Mouse (Mus musculus) urinary bladder, postnatal 4 days (tissue): ENCODE results near the gene Zfp109.

Experiments used
- DNase-seq, 2 experiments: peaks; one replicate each; pipeline ENCODE4 v3.0.0; 2021 to 2022; ENCODE audit warnings: low spot score in 2 of 2

The Zfp109 gene

GRCm38 (mm10) chr7:24208282-24208886, 29.0 kb downstream of the Zfp109 start:
- DNase-seq = peak in 1 of 2 experiments; percentile 30

DNA sequence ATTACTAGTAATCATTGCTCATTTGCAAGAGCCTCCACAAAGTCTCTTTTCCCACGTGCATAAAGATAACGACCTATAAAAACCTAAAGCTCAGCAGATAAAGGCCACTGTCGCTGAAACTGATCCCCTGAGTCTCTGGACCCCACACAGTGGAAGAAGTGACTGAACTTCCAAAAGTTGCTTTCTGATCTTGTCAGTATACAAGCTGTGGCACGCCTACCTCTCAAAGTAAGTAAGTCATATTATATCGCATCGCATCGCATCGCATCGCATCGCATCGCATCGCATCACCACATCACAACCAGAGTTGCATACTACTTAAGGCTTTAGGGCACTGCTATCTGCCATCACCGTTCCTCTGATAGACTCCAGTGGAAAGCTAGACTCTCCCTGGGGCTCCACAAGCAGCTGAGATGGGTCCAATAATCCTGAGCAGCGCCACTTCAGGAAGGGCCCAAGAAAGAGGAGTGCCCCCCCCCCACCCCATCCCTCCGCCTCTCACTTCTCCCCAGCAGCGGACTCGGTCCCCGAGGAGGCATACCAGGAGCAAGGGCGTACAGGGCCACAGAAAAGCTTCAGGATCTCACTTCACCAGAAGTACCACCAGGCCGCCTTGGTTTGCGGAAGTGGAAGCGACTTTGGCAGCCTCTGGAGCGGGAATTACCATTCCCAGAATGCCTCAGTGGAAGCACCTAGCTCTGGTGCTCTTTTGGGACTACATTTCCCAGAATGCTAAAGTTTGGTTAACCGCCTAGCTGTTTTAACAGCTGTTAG, 29.7 kb downstream of the Zfp109 start:
- DNase-seq = peak; percentile 43 to 68

GRCm38 (mm10) chr7:24196961-24197360, 40.4 kb downstream of the Zfp109 start:
- DNase-seq = peak in 1 of 2 experiments; percentile 34

GRCm38 (mm10) chr7:24193157-24193556, 44.2 kb downstream of the Zfp109 start:
- DNase-seq = no peak

- DNase-seq = no peak
These were observed 46.0 kb downstream of the Zfp109 start for GRCm38 (mm10) chr7:24191361-24191760.

DNA sequence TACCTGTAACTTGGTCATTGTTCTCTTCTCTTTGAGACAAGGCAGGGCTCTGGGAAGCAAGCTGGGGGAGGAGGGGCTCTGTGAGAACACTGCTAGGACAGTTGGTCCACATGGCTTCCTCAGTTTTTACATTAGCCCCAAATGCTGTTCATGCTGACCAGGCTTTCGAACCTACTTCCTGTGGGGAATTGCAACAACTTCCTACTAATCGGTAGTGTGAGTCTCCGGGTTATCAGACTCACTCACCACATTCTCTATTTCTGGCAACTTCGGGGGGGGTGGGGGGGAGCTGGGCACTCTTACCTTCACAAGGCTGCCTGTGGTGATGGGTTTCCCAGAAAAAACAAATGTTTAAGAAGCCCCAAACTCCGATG, 47.8 kb downstream of the Zfp109 start:
- no peak for DNase-seq

DNA sequence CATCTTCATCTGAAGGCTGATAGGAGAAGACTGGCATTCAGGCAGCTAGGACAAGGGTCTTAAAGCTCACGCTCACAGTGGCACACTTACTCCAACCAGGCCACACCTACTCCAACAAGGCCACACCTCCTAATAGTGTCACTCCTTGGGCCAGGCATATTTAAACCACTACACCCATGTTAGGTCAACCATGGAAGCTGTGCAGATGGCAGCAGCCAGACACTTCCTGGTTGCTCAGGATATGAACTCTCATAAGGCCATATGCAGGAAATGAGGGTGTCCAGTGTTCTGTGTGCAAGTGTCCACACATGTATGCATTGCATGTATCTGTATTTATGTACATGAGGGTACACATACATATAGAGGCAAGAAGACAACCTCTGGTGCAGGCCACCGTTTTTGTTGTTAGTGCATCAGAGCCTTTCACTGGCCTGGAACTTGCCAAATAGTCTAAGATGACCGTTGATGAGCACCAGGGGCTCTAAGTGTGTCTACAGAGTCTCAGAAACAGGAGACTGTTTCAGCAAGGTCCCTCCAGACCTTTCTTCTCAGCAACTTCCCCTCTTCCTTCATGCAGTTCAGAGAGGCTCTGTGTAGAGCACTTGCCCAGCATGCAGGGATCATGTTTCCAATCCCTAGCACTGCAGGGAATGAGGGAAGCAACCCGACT, 48.3 kb downstream of the Zfp109 start:
- DNase-seq = no peak

GRCm38 (mm10) chr7:24187611-24188010, 49.7 kb downstream of the Zfp109 start:
- DNase-seq = no peak
